Mouse (Mus musculus): ENCODE measurements at regions not wholly inside any gene's neighbourhood (a gene's known extent, or its start where the extent isn't known, plus 50 kb on each side); places are given as distances from the start of the nearest gene placed in this dataset.
A peak's percentile ranks its signal among the peaks of the same experiment; 100 is the strongest.

GRCm38 (mm10) chr16:95794876-95795275 is 93.0 kb downstream of the Ets2 start:
- Histone ChIP-seq H3K9me3 (replicated peaks) (no peaks in the 10 kb centered on the region), H3K27me3 (ENCODE audit: low read depth, poor library complexity, severe bottlenecking) (no peaks in the 10 kb centered on the region), H3K4me1 (peaks cover 55% of the 10 kb centered on the region), H3K36me3 (no peaks in the 10 kb centered on the region), H3K27ac (peak overlapping the region; percentile 91), H3K4me3 (peak overlapping the region; percentile 17; the same call in 1 of the 2 replicates)
- 73% methylated on average over 8 of the region's 8 CpGs for WGBS
- no peak for DNase-seq (ENCODE audit: low spot score)

GRCm38 (mm10) chr16:95794281-95794727 is 92.4 kb downstream of the Ets2 start:
- H3K36me3 ChIP-seq: no peaks in the 10 kb centered on the region
- peak; percentile 73 for DNase-seq (ENCODE audit: low spot score)
- 26% methylated on average over 10 of the region's 10 CpGs for WGBS
- H3K4me1 ChIP-seq: peaks cover 53% of the 10 kb centered on the region
- no peaks in the 10 kb centered on the region for H3K27me3 ChIP-seq (ENCODE audit: low read depth, poor library complexity, severe bottlenecking)
- no peaks in the 10 kb centered on the region for H3K9me3 ChIP-seq (replicated peaks)
- H3K4me3 ChIP-seq: peak overlapping the region; percentile 17; the same call in 1 of the 2 replicates
- H3K27ac ChIP-seq: peak overlapping the region; percentile 91

GRCm38 (mm10) chr16:95790691-95791090 is 88.8 kb downstream of the Ets2 start:
- H3K36me3 ChIP-seq: no peaks in the 10 kb centered on the region
- no peaks in the 10 kb centered on the region for H3K27me3 ChIP-seq (ENCODE audit: low read depth, poor library complexity, severe bottlenecking)
- no peak for DNase-seq (ENCODE audit: low spot score)
- H3K27ac ChIP-seq: 0 out of 2 replicates have a peak overlapping the region, but pooled peaks have one; percentile 25
- peaks cover 26% of the 10 kb centered on the region for H3K4me1 ChIP-seq
- 85% methylated on average over 4 of the region's 4 CpGs for WGBS
- H3K4me3 ChIP-seq: no peak overlapping the region
- no peaks in the 10 kb centered on the region for H3K9me3 ChIP-seq (replicated peaks)

GRCm38 (mm10) chr16:95789548-95789947 is 87.7 kb downstream of the Ets2 start:
- no peaks in the 10 kb centered on the region for H3K27me3 ChIP-seq (ENCODE audit: low read depth, poor library complexity, severe bottlenecking)
- H3K9me3 ChIP-seq (replicated peaks): no peaks in the 10 kb centered on the region
- no peak overlapping the region for H3K27ac ChIP-seq
- no peak for DNase-seq (ENCODE audit: low spot score)
- peaks cover 17% of the 10 kb centered on the region for H3K4me1 ChIP-seq
- H3K4me3 ChIP-seq: no peak overlapping the region
- no peaks in the 10 kb centered on the region for H3K36me3 ChIP-seq

- no peak for DNase-seq (ENCODE audit: low spot score)
- Histone ChIP-seq H3K4me1 (peaks cover 13% of the 10 kb centered on the region; the same call in 1 of the 2 replicates), H3K9me3 (replicated peaks) (no peaks in the 10 kb centered on the region), H3K36me3 (no peaks in the 10 kb centered on the region), H3K4me3 (no peak overlapping the region), H3K27ac (no peak overlapping the region), H3K27me3 (ENCODE audit: low read depth, poor library complexity, severe bottlenecking) (no peaks in the 10 kb centered on the region)
- 89% methylated on average over 5 of the region's 5 CpGs for WGBS
Measured at GRCm38 (mm10) chr16:95781681-95782080, 79.8 kb downstream of the Ets2 start.

GRCm38 (mm10) chr16:95780431-95780830 is 78.6 kb downstream of the Ets2 start:
- Histone ChIP-seq H3K27me3 (ENCODE audit: low read depth, poor library complexity, severe bottlenecking) (no peaks in the 10 kb centered on the region), H3K36me3 (no peaks in the 10 kb centered on the region), H3K4me1 (peaks cover 13% of the 10 kb centered on the region; the same call in 1 of the 2 replicates), H3K9me3 (replicated peaks) (no peaks in the 10 kb centered on the region), H3K27ac (peak overlapping the region; percentile 51; the same call in 1 of the 2 replicates), H3K4me3 (no peak overlapping the region)
- DNase-seq (ENCODE audit: low spot score): no peak
- 72% methylated on average over 2 of the region's 2 CpGs for WGBS

- WGBS: 90% methylated on average over 6 of the region's 6 CpGs
- no peak for DNase-seq (ENCODE audit: low spot score)
- no peaks in the 10 kb centered on the region for H3K27me3 ChIP-seq (ENCODE audit: low read depth, poor library complexity, severe bottlenecking)
- H3K4me3 ChIP-seq: no peak overlapping the region
- H3K4me1 ChIP-seq: peaks cover 13% of the 10 kb centered on the region; the same call in 1 of the 2 replicates
- H3K36me3 ChIP-seq: no peaks in the 10 kb centered on the region
- H3K27ac ChIP-seq: no peak overlapping the region
- no peaks in the 10 kb centered on the region for H3K9me3 ChIP-seq (replicated peaks)
Measured at GRCm38 (mm10) chr16:95778845-95779722, 77.2 kb downstream of the Ets2 start.

- Histone ChIP-seq H3K36me3 (no peaks in the 10 kb centered on the region), H3K27me3 (ENCODE audit: low read depth, poor library complexity, severe bottlenecking) (no peaks in the 10 kb centered on the region), H3K4me3 (no peak overlapping the region), H3K27ac (0 out of 2 replicates have a peak overlapping the region, but pooled peaks have one; percentile 11), H3K4me1 (peaks cover 17% of the 10 kb centered on the region; the same call in 1 of the 2 replicates), H3K9me3 (replicated peaks) (no peaks in the 10 kb centered on the region)
- DNase-seq (ENCODE audit: low spot score): no peak
- 77% methylated on average over 4 of the region's 4 CpGs for WGBS
Measured at GRCm38 (mm10) chr16:95778173-95778572, 76.3 kb downstream of the Ets2 start.

GRCm38 (mm10) chr16:95776610-95777363 is 74.9 kb downstream of the Ets2 start:
- 90% methylated on average over 10 of the region's 10 CpGs for WGBS
- no peaks in the 10 kb centered on the region for H3K9me3 ChIP-seq (replicated peaks)
- H3K4me1 ChIP-seq: peaks cover 22% of the 10 kb centered on the region
- H3K36me3 ChIP-seq: no peaks in the 10 kb centered on the region
- no peak overlapping the region for H3K27ac ChIP-seq
- no peak for DNase-seq (ENCODE audit: low spot score)
- no peaks in the 10 kb centered on the region for H3K27me3 ChIP-seq (ENCODE audit: low read depth, poor library complexity, severe bottlenecking)
- H3K4me3 ChIP-seq: no peak overlapping the region

GRCm38 (mm10) chr16:95776010-95776409 is 74.1 kb downstream of the Ets2 start:
- H3K27ac ChIP-seq: no peak overlapping the region
- H3K4me1 ChIP-seq: peaks cover 25% of the 10 kb centered on the region
- H3K4me3 ChIP-seq: no peak overlapping the region
- no peaks in the 10 kb centered on the region for H3K9me3 ChIP-seq (replicated peaks)
- WGBS: 82% methylated on average over 1 of the region's 1 CpGs
- DNase-seq (ENCODE audit: low spot score): no peak
- H3K36me3 ChIP-seq: no peaks in the 10 kb centered on the region
- H3K27me3 ChIP-seq (ENCODE audit: low read depth, poor library complexity, severe bottlenecking): no peaks in the 10 kb centered on the region

- 88% methylated on average over 5 of the region's 5 CpGs for WGBS
- no peak for DNase-seq (ENCODE audit: low spot score)
- Histone ChIP-seq H3K27ac (0 out of 2 replicates have a peak overlapping the region, but pooled peaks have one; percentile 30), H3K4me1 (peaks cover 29% of the 10 kb centered on the region), H3K4me3 (no peak overlapping the region), H3K9me3 (replicated peaks) (no peaks in the 10 kb centered on the region), H3K27me3 (ENCODE audit: low read depth, poor library complexity, severe bottlenecking) (no peaks in the 10 kb centered on the region), H3K36me3 (no peaks in the 10 kb centered on the region)
Measured at GRCm38 (mm10) chr16:95775361-95775760, 73.5 kb downstream of the Ets2 start.

GRCm38 (mm10) chr16:95773151-95773550 is 71.3 kb downstream of the Ets2 start:
- no peak overlapping the region for H3K4me3 ChIP-seq
- DNase-seq (ENCODE audit: low spot score): no peak
- peaks cover 39% of the 10 kb centered on the region for H3K4me1 ChIP-seq
- no peaks in the 10 kb centered on the region for H3K27me3 ChIP-seq (ENCODE audit: low read depth, poor library complexity, severe bottlenecking)
- H3K9me3 ChIP-seq (replicated peaks): no peaks in the 10 kb centered on the region
- H3K36me3 ChIP-seq: no peaks in the 10 kb centered on the region
- H3K27ac ChIP-seq: peak overlapping the region; percentile 34; the same call in 1 of the 2 replicates
- 84% methylated on average over 3 of the region's 3 CpGs for WGBS
